Mouse (Mus musculus): ENCODE data around the gene Sorcs2. TPM values are rescaled to one million over a fixed set of nuclear protein-coding genes. Genes with fewer than 3 reads are reported as not detected.

Sorcs2 gene
- polyA plus RNA-seq, 1 experiment from 2014 or later = 5.1 TPM

- Histone ChIP-seq H3K9me3 (replicated peaks; ENCODE audit: control insufficient read depth, low read length) (no peaks in the 10 kb centered on the region), H3K4me1 (ENCODE audit: control insufficient read depth, insufficient read depth, low read length) (peaks cover 13% of the 10 kb centered on the region), H3K9ac (ENCODE audit: low read length) (peak overlapping the region; percentile 29; the same call in 1 of the 2 replicates), H3K27ac (ENCODE audit: low read depth, low read length) (no peak overlapping the region), H3K4me3 (ENCODE audit: low read depth, low read length) (no peak overlapping the region), H3K4me2 (ENCODE audit: low read length) (peak overlapping the region; percentile 16; the same call in 1 of the 2 replicates), H3K27me3 (replicated peaks; ENCODE audit: control insufficient read depth, insufficient read depth, low read length) (no peaks in the 10 kb centered on the region), H3K36me3 (ENCODE audit: control insufficient read depth, insufficient read depth, low read length) (no peaks in the 10 kb centered on the region)
- ATAC-seq (peak; percentile 74), DNase-seq (ENCODE audit: low spot score) (peak; percentile 59)
- 23% methylated on average over 16 of the region's 16 CpGs for WGBS
These were observed 84.4 kb downstream of the Sorcs2 start for GRCm38 (mm10) chr5:36313353-36314079.

- DNase-seq (ENCODE audit: low spot score) (peak; percentile 24), ATAC-seq (0 out of 2 replicates have a peak, but pooled peaks have one; percentile 21)
- H3K4me1 ChIP-seq (ENCODE audit: control insufficient read depth, insufficient read depth, low read length) = peaks cover 13% of the 10 kb centered on the region
- H3K36me3 ChIP-seq (ENCODE audit: control insufficient read depth, insufficient read depth, low read length) = no peaks in the 10 kb centered on the region
- H3K27me3 ChIP-seq (replicated peaks; ENCODE audit: control insufficient read depth, insufficient read depth, low read length) = no peaks in the 10 kb centered on the region
- H3K4me3 ChIP-seq (ENCODE audit: low read depth, low read length) = no peak overlapping the region
- H3K9me3 ChIP-seq (replicated peaks; ENCODE audit: control insufficient read depth, low read length) = no peaks in the 10 kb centered on the region
- H3K9ac ChIP-seq (ENCODE audit: low read length) = no peak overlapping the region
- 41% methylated on average over 6 of the region's 6 CpGs for WGBS
- no peak overlapping the region for H3K4me2 ChIP-seq (ENCODE audit: low read length)
- no peak overlapping the region for H3K27ac ChIP-seq (ENCODE audit: low read depth, low read length)
These were observed 85.0 kb downstream of the Sorcs2 start for GRCm38 (mm10) chr5:36312926-36313325.

GRCm38 (mm10) chr5:36304299-36304980 is 93.5 kb downstream of the Sorcs2 start:
- ATAC-seq = peak; percentile 44; the same call in 1 of the 2 replicates
- H3K4me3 ChIP-seq (ENCODE audit: low read depth, low read length) = no peak overlapping the region
- WGBS = 61% methylated on average over 7 of the region's 7 CpGs
- H3K36me3 ChIP-seq (ENCODE audit: control insufficient read depth, insufficient read depth, low read length) = no peaks in the 10 kb centered on the region
- no peaks in the 10 kb centered on the region for H3K4me1 ChIP-seq (ENCODE audit: control insufficient read depth, insufficient read depth, low read length)
- no peaks in the 10 kb centered on the region for H3K9me3 ChIP-seq (replicated peaks; ENCODE audit: control insufficient read depth, low read length)
- H3K27me3 ChIP-seq (replicated peaks; ENCODE audit: control insufficient read depth, insufficient read depth, low read length) = no peaks in the 10 kb centered on the region
- no peak overlapping the region for H3K9ac ChIP-seq (ENCODE audit: low read length)
- DNase-seq (ENCODE audit: low spot score) = peak; percentile 47
- H3K4me2 ChIP-seq (ENCODE audit: low read length) = no peak overlapping the region
- H3K27ac ChIP-seq (ENCODE audit: low read depth, low read length) = no peak overlapping the region

- no peaks in the 10 kb centered on the region for H3K36me3 ChIP-seq (ENCODE audit: control insufficient read depth, insufficient read depth, low read length)
- H3K4me3 ChIP-seq (ENCODE audit: low read depth, low read length) = no peak overlapping the region
- no peaks in the 10 kb centered on the region for H3K27me3 ChIP-seq (replicated peaks; ENCODE audit: control insufficient read depth, insufficient read depth, low read length)
- no peak for DNase-seq (ENCODE audit: low spot score)
- H3K27ac ChIP-seq (ENCODE audit: low read depth, low read length) = no peak overlapping the region
- H3K9ac ChIP-seq (ENCODE audit: low read length) = no peak overlapping the region
- no peak overlapping the region for H3K4me2 ChIP-seq (ENCODE audit: low read length)
- H3K4me1 ChIP-seq (ENCODE audit: control insufficient read depth, insufficient read depth, low read length) = no peaks in the 10 kb centered on the region
- H3K9me3 ChIP-seq (replicated peaks; ENCODE audit: control insufficient read depth, low read length) = no peaks in the 10 kb centered on the region
- ATAC-seq = no peak
- 65% methylated on average over 4 of the region's 4 CpGs for WGBS
These were observed 96.8 kb downstream of the Sorcs2 start for GRCm38 (mm10) chr5:36301166-36301565.

GRCm38 (mm10) chr5:36298049-36298448 is 99.9 kb downstream of the Sorcs2 start:
- Histone ChIP-seq H3K9ac (ENCODE audit: low read length) (no peak overlapping the region), H3K27me3 (replicated peaks; ENCODE audit: control insufficient read depth, insufficient read depth, low read length) (no peaks in the 10 kb centered on the region), H3K4me1 (ENCODE audit: control insufficient read depth, insufficient read depth, low read length) (no peaks in the 10 kb centered on the region), H3K4me2 (ENCODE audit: low read length) (no peak overlapping the region), H3K27ac (ENCODE audit: low read depth, low read length) (no peak overlapping the region), H3K4me3 (ENCODE audit: low read depth, low read length) (no peak overlapping the region), H3K9me3 (replicated peaks; ENCODE audit: control insufficient read depth, low read length) (no peaks in the 10 kb centered on the region), H3K36me3 (ENCODE audit: control insufficient read depth, insufficient read depth, low read length) (no peaks in the 10 kb centered on the region)
- no peak for DNase-seq (ENCODE audit: low spot score)
- ATAC-seq = no peak
- 84% methylated on average over 4 of the region's 4 CpGs for WGBS

- H3K4me1 ChIP-seq (ENCODE audit: control insufficient read depth, insufficient read depth, low read length) = no peaks in the 10 kb centered on the region
- no peak for DNase-seq (ENCODE audit: low spot score)
- 64% methylated on average over 4 of the region's 4 CpGs for WGBS
These were observed 100.7 kb downstream of the Sorcs2 start for GRCm38 (mm10) chr5:36297246-36297645.

GRCm38 (mm10) chr5:36293109-36293900 is 104.6 kb downstream of the Sorcs2 start:
- DNase-seq (ENCODE audit: low spot score) = no peak
- 82% methylated on average over 11 of the region's 11 CpGs for WGBS
- Histone ChIP-seq H3K9ac (ENCODE audit: low read length) (no peak overlapping the region), H3K4me3 (ENCODE audit: low read depth, low read length) (no peak overlapping the region), H3K36me3 (ENCODE audit: control insufficient read depth, insufficient read depth, low read length) (no peaks in the 10 kb centered on the region), H3K4me1 (ENCODE audit: control insufficient read depth, insufficient read depth, low read length) (no peaks in the 10 kb centered on the region), H3K27me3 (replicated peaks; ENCODE audit: control insufficient read depth, insufficient read depth, low read length) (no peaks in the 10 kb centered on the region), H3K27ac (ENCODE audit: low read depth, low read length) (no peak overlapping the region), H3K9me3 (replicated peaks; ENCODE audit: control insufficient read depth, low read length) (no peaks in the 10 kb centered on the region), H3K4me2 (ENCODE audit: low read length) (no peak overlapping the region)
- ATAC-seq = no peak

More at GRCm38 (mm10) chr5:36297246-36297645, 100.7 kb downstream of the Sorcs2 start:
- ATAC-seq = no peak
- Histone ChIP-seq H3K36me3 (ENCODE audit: control insufficient read depth, insufficient read depth, low read length) (no peaks in the 10 kb centered on the region), H3K27ac (ENCODE audit: low read depth, low read length) (no peak overlapping the region), H3K27me3 (replicated peaks; ENCODE audit: control insufficient read depth, insufficient read depth, low read length) (no peaks in the 10 kb centered on the region), H3K9ac (ENCODE audit: low read length) (no peak overlapping the region), H3K9me3 (replicated peaks; ENCODE audit: control insufficient read depth, low read length) (no peaks in the 10 kb centered on the region), H3K4me3 (ENCODE audit: low read depth, low read length) (no peak overlapping the region), H3K4me2 (ENCODE audit: low read length) (no peak overlapping the region)

GRCm38 (mm10) chr5:36292321-36292720 is 105.6 kb downstream of the Sorcs2 start:
- 84% methylated on average over 9 of the region's 9 CpGs for WGBS
- no peaks in the 10 kb centered on the region for H3K4me1 ChIP-seq (ENCODE audit: control insufficient read depth, insufficient read depth, low read length)
- no peak overlapping the region for H3K4me2 ChIP-seq (ENCODE audit: low read length)

More at GRCm38 (mm10) chr5:36292321-36292720, 105.6 kb downstream of the Sorcs2 start:
- Histone ChIP-seq H3K9me3 (replicated peaks; ENCODE audit: control insufficient read depth, low read length) (no peaks in the 10 kb centered on the region), H3K9ac (ENCODE audit: low read length) (no peak overlapping the region), H3K27ac (ENCODE audit: low read depth, low read length) (no peak overlapping the region), H3K27me3 (replicated peaks; ENCODE audit: control insufficient read depth, insufficient read depth, low read length) (no peaks in the 10 kb centered on the region), H3K36me3 (ENCODE audit: control insufficient read depth, insufficient read depth, low read length) (no peaks in the 10 kb centered on the region), H3K4me3 (ENCODE audit: low read depth, low read length) (no peak overlapping the region)
- no peak for DNase-seq (ENCODE audit: low spot score)
- no peak for ATAC-seq
